Mouse (Mus musculus) forebrain, embryonic 16.5 days (tissue): ENCODE results near the gene Rfc4. TPM values are rescaled to one million over a fixed set of nuclear protein-coding genes. Genes with fewer than 3 reads are reported as not detected.
"Not testable (repeated sequence)": the region's sequence is repeated elsewhere in the genome, so short reads cannot be mapped to it uniquely, and the experiment has no call there.

Experiments used
- ATAC-seq: fragments of 200-750 bp; cut with Nextera tagmentation; 2 replicates; pipeline ENCODE4 v1.8.0; 2017; ENCODE audit warnings: mild to moderate bottlenecking, moderate library complexity
- H3K27ac ChIP-seq: fragments of 300-500 bp; sonication (generic); 2 replicates; pipeline ENCODE4 v1.5.1; 2014; ENCODE audit warnings: low read length, control low read depth
- H3K27me3 ChIP-seq: fragments of 300-500 bp; sonication (generic); replicated peaks from 2 replicates; pipeline ENCODE4 v1.6.1; 2014; ENCODE audit warnings: low read length; ENCODE audit not compliant: control insufficient read depth, insufficient read depth
- H3K36me3 ChIP-seq: fragments of 300-500 bp; sonication (generic); 2 replicates; pipeline ENCODE4 v1.6.1; 2014; ENCODE audit not compliant: control insufficient read depth, insufficient read depth
- H3K4me1 ChIP-seq: fragments of 300-500 bp; sonication (generic); replicated peaks from 2 replicates; pipeline ENCODE4 v1.6.1; 2014; ENCODE audit warnings: low read length; ENCODE audit not compliant: control insufficient read depth, insufficient read depth
- H3K4me2 ChIP-seq: fragments of 300-500 bp; sonication (generic); 2 replicates; pipeline ENCODE4 v1.6.1; 2014; ENCODE audit warnings: mild to moderate bottlenecking, low read length, control low read depth
- H3K4me3 ChIP-seq: fragments of 300-500 bp; sonication (generic); replicated peaks from 2 replicates; pipeline ENCODE4 v1.5.1; 2014; ENCODE audit warnings: mild to moderate bottlenecking, low read length, control low read depth
- H3K9ac ChIP-seq: fragments of 300-500 bp; sonication (generic); replicated peaks from 2 replicates; pipeline ENCODE4 v1.6.1; 2014; ENCODE audit warnings: low read depth, low read length, control low read depth
- H3K9me3 ChIP-seq: fragments of 300-500 bp; sonication (generic); 2 replicates; pipeline ENCODE4 v1.6.1; 2016; ENCODE audit warnings: low read length; ENCODE audit not compliant: control insufficient read depth
- WGBS: fragments of 180-500 bp; shearing (Covaris S2); extraction: QIAGEN DNeasy Blood & Tissue Kit; methylation state at CpG from one replicate; pipeline ENCODE4 v1.1.7; 2014; 5-methylcytosine and 5-hydroxymethylcytosine counted together
- polyA plus RNA-seq: library from polyadenylated mRNA; unstranded; fragments of >200 nt; fragmentation: Nextera tagmentation; extraction: Ambion mirVana; gene quantifications from 2 replicates; pipeline ENCODE4 v1.2.1, GENCODE M21; 2015

Rfc4 gene
- polyA plus RNA-seq, 1 experiment from 2014 or later: 67.2 TPM

- Histone ChIP-seq H3K9me3 (no peaks in the 10 kb centered on the region), H3K4me1 (peaks cover 7% of the 10 kb centered on the region), H3K9ac (0 out of 2 replicates have a peak overlapping the region, but pooled peaks have one; percentile 15), H3K4me3 (peak overlapping the region; percentile 20), H3K27me3 (0 out of 2 replicates have a peak, but pooled peaks cover 2% of the 10 kb centered on the region), H3K4me2 (peak overlapping the region; percentile 53), H3K27ac (no peak overlapping the region), H3K36me3 (no peaks in the 10 kb centered on the region)
- 5% methylated on average over 12 of the region's 12 CpGs for WGBS
- ATAC-seq: no peak
Measured at GRCm38 (mm10) chr16:23099632-23100031, 27.9 kb downstream of the Rfc4 start.

GRCm38 (mm10) chr16:23098105-23098452, 29.5 kb downstream of the Rfc4 start:
- not testable (repeated sequence) for H3K4me1 ChIP-seq, H3K4me2 ChIP-seq, ATAC-seq, H3K9me3 ChIP-seq, H3K9ac ChIP-seq, H3K27ac ChIP-seq, H3K4me3 ChIP-seq, H3K27me3 ChIP-seq, H3K36me3 ChIP-seq
- 98% methylated on average over 1 of the region's 1 CpGs for WGBS

- peak overlapping the region; percentile 51; the same call in 1 of the 2 replicates for H3K27ac ChIP-seq
- not testable (repeated sequence) for H3K9ac ChIP-seq, H3K27me3 ChIP-seq, H3K36me3 ChIP-seq, H3K9me3 ChIP-seq, H3K4me1 ChIP-seq, H3K4me2 ChIP-seq, H3K4me3 ChIP-seq
- ATAC-seq: peak; percentile 85
- WGBS: 74% methylated on average over 8 of the region's 8 CpGs
Measured at GRCm38 (mm10) chr16:23097290-23098104, 30.0 kb downstream of the Rfc4 start.

GRCm38 (mm10) chr16:23096886-23097285, 30.7 kb downstream of the Rfc4 start:
- H3K9me3 ChIP-seq, H3K4me2 ChIP-seq, H3K4me1 ChIP-seq, H3K36me3 ChIP-seq, H3K4me3 ChIP-seq, ATAC-seq, H3K9ac ChIP-seq, H3K27me3 ChIP-seq: not testable (repeated sequence)
- H3K27ac ChIP-seq: peak overlapping the region; percentile 51; the same call in 1 of the 2 replicates
- WGBS: 89% methylated on average over 1 of the region's 1 CpGs

GRCm38 (mm10) chr16:23095581-23095980, 32.0 kb downstream of the Rfc4 start:
- not testable (repeated sequence) for H3K4me1 ChIP-seq, H3K27me3 ChIP-seq, H3K27ac ChIP-seq, H3K4me2 ChIP-seq, H3K9ac ChIP-seq, H3K36me3 ChIP-seq, ATAC-seq, H3K9me3 ChIP-seq, H3K4me3 ChIP-seq
- 92% methylated on average over 5 of the region's 5 CpGs for WGBS

GRCm38 (mm10) chr16:23094136-23094535, 33.4 kb downstream of the Rfc4 start:
- no peaks in the 10 kb centered on the region for H3K9me3 ChIP-seq
- H3K36me3 ChIP-seq: no peaks in the 10 kb centered on the region
- H3K4me2 ChIP-seq: no peak overlapping the region
- ATAC-seq: no peak
- WGBS: 90% methylated on average over 6 of the region's 6 CpGs
- H3K4me1 ChIP-seq: no peaks in the 10 kb centered on the region
- no peaks in the 10 kb centered on the region for H3K27me3 ChIP-seq
- H3K4me3 ChIP-seq: no peak overlapping the region
- H3K9ac ChIP-seq: no peak overlapping the region
- H3K27ac ChIP-seq: no peak overlapping the region

- Histone ChIP-seq H3K27me3 (no peaks in the 10 kb centered on the region), H3K9me3 (no peaks in the 10 kb centered on the region), H3K9ac (no peak overlapping the region), H3K4me2 (no peak overlapping the region), H3K36me3 (no peaks in the 10 kb centered on the region), H3K4me1 (no peaks in the 10 kb centered on the region), H3K27ac (no peak overlapping the region), H3K4me3 (no peak overlapping the region)
- ATAC-seq: no peak
- WGBS: 84% methylated on average over 13 of the region's 13 CpGs
Measured at GRCm38 (mm10) chr16:23093321-23093953, 34.1 kb downstream of the Rfc4 start.

- H3K4me3 ChIP-seq, H3K36me3 ChIP-seq, H3K9me3 ChIP-seq, H3K9ac ChIP-seq, H3K27ac ChIP-seq, ATAC-seq, H3K27me3 ChIP-seq, H3K4me2 ChIP-seq, H3K4me1 ChIP-seq: not testable (repeated sequence)
Measured at GRCm38 (mm10) chr16:23091345-23091744, 36.2 kb downstream of the Rfc4 start.

- ATAC-seq, H3K4me1 ChIP-seq, H3K9me3 ChIP-seq, H3K27ac ChIP-seq, H3K27me3 ChIP-seq, H3K4me3 ChIP-seq, H3K4me2 ChIP-seq, H3K36me3 ChIP-seq, H3K9ac ChIP-seq: not testable (repeated sequence)
- 82% methylated on average over 1 of the region's 1 CpGs for WGBS
Measured at GRCm38 (mm10) chr16:23088491-23088890, 39.0 kb downstream of the Rfc4 start.
